Mouse (Mus musculus) lung, adult 18-20 months (tissue): ENCODE data around the gene Cdh8.
"Not testable (repeated sequence)": the region's sequence is repeated elsewhere in the genome, so short reads cannot be mapped to it uniquely, and the experiment has no call there.

Source experiments
- DNase-seq, 2 experiments: peaks; one replicate each; pipeline ENCODE4 v3.0.0; 2022; ENCODE audit warnings: mixed read lengths in 2 of 2

Cdh8 gene

GRCm38 (mm10) chr8:99267133-99267532 is 149.1 kb downstream of the Cdh8 start:
- DNase-seq, result no peak

- DNase-seq, result no peak
These were observed 181.9 kb downstream of the Cdh8 start for GRCm38 (mm10) chr8:99234372-99234771.

- no peak for DNase-seq
These were observed 192.6 kb downstream of the Cdh8 start for GRCm38 (mm10) chr8:99223697-99224096.

DNA sequence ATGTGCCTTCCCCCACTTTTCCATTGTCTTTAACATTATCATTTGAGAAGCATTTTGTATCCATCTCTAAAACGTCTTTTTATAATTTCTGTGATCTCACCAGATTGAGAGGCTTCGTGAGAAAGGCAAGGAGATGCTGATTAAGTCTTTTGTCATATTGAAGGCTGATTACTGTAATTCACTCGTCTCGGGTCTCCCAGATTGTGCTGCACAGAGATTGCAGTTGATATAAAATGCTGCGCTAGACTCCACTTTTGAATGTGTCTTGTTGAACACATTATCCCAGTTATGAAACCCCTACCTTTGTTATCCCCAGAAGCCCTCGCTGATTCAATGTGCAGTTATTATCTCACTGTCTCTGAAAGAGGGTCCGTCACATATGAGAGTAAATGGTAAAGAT is 211.1 kb downstream of the Cdh8 start:
- DNase-seq, result no peak

- no peak for DNase-seq
These were observed 225.6 kb downstream of the Cdh8 start for GRCm38 (mm10) chr8:99190643-99191042.

GRCm38 (mm10) chr8:99186879-99187278 is 229.4 kb downstream of the Cdh8 start:
- no peak for DNase-seq

DNA sequence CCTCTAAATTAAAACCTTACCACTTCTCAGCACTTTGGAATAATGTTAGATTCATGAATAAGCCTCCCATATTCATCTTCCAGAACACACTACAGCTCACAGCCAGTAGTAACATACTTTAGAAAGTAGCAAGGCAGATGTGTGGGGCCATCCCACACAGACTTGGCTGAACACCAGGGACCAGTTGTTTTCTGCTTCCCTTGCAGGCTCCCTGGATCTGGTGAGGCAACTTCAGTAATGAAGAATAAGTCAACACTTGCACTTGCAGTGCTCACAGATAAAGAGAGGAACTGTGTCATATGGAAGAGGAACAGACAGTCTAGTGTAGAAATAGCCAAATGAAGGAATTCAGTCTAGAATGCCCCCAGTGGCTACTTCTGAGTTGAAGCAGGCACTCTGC is 232.1 kb downstream of the Cdh8 start:
- DNase-seq, result no peak

- no peak for DNase-seq
These were observed 249.3 kb downstream of the Cdh8 start for GRCm38 (mm10) chr8:99166966-99167365.

GRCm38 (mm10) chr8:99161633-99162032 is 254.6 kb downstream of the Cdh8 start:
- no peak for DNase-seq

DNA sequence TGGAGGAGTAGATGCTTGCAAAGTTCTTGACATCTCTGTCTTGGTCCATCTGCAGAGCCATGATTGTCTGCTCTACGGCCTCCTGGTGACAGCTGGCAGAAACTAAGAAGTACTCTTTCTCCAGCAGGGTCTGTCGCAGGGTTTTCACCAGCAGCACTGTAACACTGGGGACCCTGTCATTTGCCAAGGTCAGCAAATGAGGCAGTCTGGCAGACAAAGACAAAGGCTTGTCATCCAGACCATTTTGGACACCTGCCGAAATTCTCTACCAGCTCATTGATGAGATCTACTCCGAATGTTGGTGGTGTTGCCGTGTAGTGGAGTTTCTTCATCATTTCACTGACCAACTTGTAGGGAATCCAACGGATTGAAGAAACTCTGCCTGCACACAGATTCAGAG is 270.8 kb downstream of the Cdh8 start:
- no peak for DNase-seq

- not testable (repeated sequence) for DNase-seq
These were observed 271.5 kb downstream of the Cdh8 start for GRCm38 (mm10) chr8:99144761-99145160.

GRCm38 (mm10) chr8:99098453-99098852 is 317.8 kb downstream of the Cdh8 start:
- no peak for DNase-seq

GRCm38 (mm10) chr8:99051344-99051743 is 364.9 kb downstream of the Cdh8 start:
- no peak for DNase-seq

DNA sequence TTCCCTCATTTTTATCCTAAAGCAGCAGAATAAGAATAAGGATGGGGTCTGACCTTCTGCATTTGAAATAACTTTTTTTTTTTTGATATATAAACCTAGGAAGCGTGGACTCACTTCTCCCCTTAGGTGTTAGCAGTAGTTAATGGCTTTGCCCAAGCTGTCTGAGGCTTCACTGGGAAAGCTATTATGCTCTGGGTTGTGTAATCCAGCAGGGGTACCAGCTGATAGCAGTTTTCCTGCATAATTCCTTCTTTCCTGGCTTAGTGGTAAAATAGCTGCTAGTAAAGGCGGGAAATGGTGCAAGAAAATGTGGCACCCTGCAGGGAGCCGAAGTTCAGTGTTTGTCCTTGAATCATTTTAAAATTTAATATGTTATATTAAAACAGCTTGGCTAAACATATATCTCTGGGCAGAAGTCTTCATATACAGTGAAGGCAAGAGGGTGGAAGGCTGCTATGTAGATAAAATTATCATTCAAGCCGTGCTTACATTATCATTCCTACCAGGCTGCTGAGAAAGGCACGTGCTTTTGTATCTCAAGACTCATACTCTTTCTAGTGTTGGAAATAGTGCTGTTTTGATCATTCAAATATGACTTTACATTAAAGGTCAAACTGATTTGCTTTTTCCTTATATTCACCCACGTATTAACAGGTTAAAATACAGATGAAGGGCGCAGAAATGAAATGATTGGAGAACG is 367.5 kb downstream of the Cdh8 start:
- no peak for DNase-seq

DNA sequence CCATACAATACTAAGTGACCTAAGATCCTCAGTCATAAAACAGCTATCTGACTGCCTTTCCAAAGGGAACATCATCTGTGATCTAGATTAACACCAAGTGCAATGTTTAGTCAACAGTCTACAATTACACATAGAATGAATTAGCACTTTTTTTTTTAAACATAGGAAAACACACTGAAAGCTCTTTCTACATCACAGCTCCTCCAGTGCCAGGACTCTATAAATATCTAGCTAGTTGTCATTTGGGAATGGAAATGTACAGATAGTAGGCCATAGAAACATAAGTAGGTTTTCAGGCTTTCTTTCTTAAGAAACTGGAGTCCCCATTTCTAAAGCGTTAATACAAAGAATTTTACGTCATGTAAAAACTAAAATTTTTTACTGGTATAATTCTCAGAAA is 375.8 kb downstream of the Cdh8 start:
- no peak for DNase-seq

DNA sequence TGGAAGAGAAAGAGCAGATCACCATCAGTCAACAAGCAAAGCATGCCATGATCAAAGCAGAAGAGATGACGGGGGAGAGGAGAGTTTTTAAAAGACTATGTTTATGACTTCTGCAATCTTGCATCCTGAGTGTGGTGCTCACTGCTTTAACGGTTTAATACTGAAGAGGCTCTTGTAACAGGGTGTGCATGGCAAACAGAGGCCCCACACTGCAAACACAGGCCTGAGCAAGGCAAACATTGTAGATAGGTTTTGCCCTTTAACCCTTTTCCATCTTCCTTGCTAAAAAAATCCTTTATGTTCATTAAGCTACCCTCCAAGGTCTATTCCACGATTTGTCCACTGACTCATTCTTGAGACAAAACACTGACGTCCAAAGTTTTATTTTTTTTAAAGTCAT is 385.2 kb downstream of the Cdh8 start:
- no peak for DNase-seq
